Mouse (Mus musculus) myocyte (in vitro differentiated cells): ENCODE data around the gene Ndufaf2.

Experiments used
- E2F4 ChIP-seq: IDR thresholded peaks from one replicate; pipeline ENCODE4 v1.6.1; 2011; ENCODE audit warnings: mild to moderate bottlenecking, control low read depth, moderate library complexity; ENCODE audit not compliant: insufficient read depth
- POLR2A ChIP-seq: IDR thresholded peaks from one replicate; pipeline ENCODE4 v1.6.1; 2011; ENCODE audit warnings: low read depth, mild to moderate bottlenecking, control low read depth, moderate library complexity; ENCODE audit not compliant: insufficient read length
- POLR2AphosphoS2 ChIP-seq: IDR thresholded peaks from one replicate; pipeline ENCODE4 v1.6.1; 2011; ENCODE audit warnings: low read depth, control low read depth; ENCODE audit not compliant: insufficient read length
- SRF ChIP-seq: IDR thresholded peaks from one replicate; pipeline ENCODE4 v1.6.1; 2011; ENCODE audit warnings: low read depth; ENCODE audit not compliant: control insufficient read depth, insufficient read length
- USF1 ChIP-seq: IDR thresholded peaks from one replicate; pipeline ENCODE4 v1.6.1; 2011; ENCODE audit warnings: low read depth, mild to moderate bottlenecking, control low read depth, moderate library complexity

GRCm38 (mm10) chr13:108117654-108118053 lies 40.8 kb downstream of the Ndufaf2 start:
- no peak for TF ChIP-seq POLR2A
- TF ChIP-seq USF1 = no peak
- TF ChIP-seq POLR2AphosphoS2 = no peak
- no peak for TF ChIP-seq E2F4
- TF ChIP-seq SRF = no peak
